Mouse (Mus musculus): ENCODE measurements around the gene Dgkg.

Dgkg gene

DNA sequence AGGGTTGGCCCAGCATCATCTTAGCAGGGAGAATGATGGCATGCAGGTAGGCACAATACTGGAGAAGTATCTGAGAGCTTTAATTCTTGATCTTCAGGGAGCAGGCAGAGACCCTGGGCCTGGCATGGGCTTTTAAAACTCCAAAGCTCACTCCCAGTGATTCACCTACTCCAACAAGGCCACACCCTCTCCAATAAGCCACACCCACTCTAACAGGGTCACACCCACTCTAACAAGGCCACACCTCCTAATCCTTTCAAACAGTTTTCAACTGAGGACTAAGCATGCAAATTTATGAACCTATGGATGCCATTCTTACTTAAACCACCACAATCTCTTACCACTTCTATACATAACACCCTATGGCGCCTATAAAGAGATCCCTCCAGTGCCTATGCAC is 11.8 kb downstream of the Dgkg start:
- DNase-seq (ENCODE audit: low read depth) = peak; percentile 36

DNA sequence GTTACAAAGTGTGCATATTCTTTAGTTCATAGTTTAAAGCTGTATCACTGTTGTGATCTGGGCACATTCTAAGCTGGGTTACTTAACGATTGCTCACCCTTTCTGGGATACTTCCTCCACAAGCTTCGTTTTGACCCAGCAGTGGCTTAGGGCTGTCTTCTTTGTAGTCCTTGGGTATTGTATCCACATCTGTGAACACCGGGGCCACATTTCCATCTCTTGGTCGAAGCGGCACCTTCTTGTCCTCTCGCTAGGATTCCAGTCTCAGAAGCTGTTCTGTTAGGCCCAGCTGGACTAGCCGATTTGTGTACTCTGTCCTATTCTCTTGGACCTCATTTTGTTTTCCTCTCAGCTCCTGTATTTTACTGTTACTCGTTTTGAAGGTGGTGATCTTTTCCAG is 13.6 kb downstream of the Dgkg start:
- DNase-seq (ENCODE audit: low read depth) = no peak

DNA sequence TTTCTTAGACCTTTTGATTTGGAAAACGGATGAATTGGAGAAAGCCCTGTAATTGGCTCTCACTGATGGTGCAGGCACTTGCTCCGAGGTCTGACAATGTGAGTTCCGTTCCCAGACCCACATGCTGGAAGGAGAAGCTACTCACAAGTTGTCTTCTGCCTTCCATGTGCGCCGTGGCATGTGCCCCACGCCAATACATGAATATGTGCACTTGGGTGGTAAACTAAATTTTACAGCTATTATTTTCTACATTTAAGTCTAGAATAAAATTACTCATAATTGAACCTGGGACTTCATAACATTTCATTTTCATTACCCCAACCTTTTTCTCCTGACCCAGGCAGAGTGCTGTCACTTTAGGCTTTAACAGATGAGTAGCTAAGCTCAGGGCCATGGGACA is 14.1 kb downstream of the Dgkg start:
- DNase-seq (ENCODE audit: low read depth) = no peak

DNA sequence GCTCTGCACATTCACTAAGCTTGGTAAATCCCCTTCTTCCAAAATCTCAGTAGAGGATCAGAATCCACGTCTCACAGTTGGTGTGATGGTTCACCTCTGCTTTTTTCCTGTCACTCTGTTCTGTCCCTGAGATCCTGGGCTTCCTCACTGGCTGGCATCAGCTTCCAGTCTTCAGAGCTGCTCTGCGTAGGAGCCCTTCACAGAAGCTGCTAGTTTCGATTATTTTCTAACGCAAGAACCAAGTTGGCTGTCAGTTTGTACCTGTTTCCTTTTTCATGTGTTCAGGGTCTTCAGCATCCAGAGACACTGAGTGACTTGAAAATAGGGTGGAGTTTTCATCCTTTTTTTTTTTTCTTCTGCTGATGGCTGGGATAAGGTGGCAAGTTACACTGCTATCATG is 15.0 kb downstream of the Dgkg start:
- DNase-seq (ENCODE audit: low read depth) = no peak

DNA sequence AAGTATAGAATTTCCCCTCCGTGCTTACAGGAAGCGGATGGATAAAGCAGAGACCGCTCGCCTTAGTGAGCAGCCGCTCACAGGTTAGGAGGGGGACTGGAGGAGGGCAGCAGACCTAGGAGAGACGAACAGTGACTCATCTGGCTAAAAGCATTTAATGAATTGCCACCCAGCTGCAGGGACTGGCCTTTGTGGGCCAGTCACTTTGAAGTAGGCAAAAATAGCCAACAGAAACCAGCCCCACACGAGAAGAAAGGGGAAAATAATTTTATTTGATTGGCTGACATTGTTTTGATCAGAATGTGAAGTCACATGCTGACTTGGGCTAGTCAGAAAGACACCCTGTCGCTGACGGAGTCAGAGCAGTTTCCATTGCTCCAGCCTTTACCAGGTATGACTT is 15.4 kb downstream of the Dgkg start:
- peak; percentile 73 for DNase-seq (ENCODE audit: low read depth)

DNA sequence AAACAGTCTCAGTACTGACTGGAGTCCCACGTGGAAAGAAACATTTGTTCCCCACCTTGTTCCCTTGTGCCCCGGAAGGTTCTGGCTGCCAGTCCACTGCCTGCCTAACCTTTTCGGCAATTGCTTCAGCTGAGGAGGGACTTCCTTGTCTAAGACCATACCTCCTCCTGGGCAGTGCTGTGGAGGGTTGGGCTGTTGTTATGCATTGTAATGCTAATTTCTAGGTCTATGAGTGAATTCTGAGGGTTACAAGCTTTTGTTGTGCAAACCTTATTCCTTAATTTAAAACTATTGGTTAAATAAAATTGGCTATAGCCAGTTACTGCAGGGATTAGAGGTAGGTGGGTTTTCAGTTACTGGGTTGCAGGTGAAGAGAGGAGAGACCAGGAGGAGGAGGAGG is 19.7 kb downstream of the Dgkg start:
- no peak for DNase-seq (ENCODE audit: low read depth)

DNA sequence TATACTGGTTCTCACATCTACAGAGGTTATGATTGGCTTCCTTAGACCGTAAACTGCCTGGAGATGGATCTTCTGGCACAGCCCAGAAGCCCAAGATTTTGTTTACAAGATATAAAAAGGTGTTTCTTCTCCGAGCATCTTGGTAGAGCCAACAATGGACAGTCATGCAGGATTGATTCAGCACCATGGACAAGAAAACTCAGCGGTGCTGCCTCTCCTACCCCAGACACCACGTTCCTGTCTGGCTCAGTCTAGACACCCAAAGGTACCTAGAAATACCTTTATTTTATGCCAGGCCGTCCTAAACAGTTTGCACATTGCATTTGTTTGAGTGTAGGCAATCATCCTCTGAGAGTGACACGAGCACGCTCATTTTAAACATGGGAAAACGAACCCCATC is 21.3 kb downstream of the Dgkg start:
- no peak for DNase-seq (ENCODE audit: low read depth)

DNA sequence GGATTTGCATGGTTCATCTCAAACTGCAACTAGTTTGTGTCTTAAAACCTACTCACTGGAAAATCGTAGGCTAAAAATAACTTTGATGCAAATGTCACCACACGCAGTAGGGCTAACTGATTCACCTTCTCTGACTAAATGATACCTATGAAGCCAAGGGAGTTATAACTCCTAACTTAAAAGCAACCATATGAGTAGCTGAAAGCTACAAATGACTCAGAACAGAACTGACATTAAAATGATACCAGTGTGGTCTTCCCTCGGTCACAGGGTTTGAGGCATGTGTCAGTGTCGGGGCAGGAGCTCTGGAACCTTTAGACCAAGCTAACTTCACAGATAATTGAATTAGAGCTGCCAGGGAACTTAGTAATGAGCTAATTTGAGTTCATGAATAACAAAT is 24.0 kb downstream of the Dgkg start:
- DNase-seq (ENCODE audit: low read depth) = no peak

DNA sequence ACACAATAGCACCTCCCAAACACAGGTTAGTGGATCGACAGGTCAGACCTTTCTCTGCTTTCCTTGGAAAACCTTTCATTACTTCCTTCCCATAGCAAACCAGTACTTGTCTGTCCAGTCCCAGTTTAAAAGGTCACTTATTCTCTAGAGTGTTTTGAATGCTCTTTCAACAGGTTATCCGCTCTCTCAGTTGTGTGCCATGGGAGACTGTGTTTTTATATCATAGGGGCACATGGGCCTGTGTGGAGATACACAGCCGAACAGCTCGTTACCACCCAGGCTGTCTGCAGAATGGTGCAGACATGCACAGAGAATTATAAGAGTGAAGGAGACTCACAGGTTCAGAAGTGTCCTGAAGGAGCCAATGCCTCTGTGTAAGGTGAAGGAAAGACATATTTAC is 26.7 kb downstream of the Dgkg start:
- DNase-seq (ENCODE audit: low read depth) = no peak

DNA sequence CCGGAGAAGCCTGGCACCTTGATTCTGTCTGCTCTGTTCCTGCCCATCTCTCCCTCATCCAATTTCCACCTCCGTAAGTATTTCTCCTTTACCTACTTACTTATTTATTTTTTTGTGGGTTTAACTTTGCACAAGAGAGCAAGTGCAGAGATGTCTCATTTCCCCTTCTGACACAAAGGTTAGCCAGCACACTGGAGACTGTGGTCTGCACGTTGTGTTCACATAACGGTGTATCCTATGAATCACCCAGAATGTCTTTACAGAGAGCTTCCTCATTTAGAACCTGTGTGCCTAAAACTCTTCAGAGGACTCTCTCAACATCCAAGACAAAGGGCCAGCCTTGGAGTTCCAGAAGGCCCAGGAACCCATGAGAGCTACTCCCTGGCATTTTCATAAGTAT is 27.1 kb downstream of the Dgkg start:
- peak; percentile 95 for DNase-seq (ENCODE audit: low read depth)

DNA sequence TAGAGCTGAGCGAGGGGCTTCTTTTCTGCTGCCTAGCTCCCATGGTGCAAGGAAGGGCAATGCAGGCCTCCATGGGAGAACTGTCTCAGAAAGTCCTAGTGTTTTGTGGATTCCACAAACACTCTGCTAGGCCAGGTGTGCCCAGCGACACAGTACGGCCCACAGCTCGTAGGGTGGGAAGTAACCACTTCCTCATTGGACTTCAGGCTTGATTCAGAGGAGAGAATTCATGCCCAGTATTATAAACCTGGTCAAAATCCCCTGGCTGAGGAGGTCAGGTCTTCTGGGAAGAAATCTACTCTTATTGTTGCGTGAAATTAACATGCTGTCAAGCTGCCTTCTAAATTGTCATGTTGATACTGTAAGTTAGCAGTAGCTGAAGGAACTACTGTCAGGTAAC is 31.0 kb downstream of the Dgkg start:
- DNase-seq (ENCODE audit: low read depth) = no peak

DNA sequence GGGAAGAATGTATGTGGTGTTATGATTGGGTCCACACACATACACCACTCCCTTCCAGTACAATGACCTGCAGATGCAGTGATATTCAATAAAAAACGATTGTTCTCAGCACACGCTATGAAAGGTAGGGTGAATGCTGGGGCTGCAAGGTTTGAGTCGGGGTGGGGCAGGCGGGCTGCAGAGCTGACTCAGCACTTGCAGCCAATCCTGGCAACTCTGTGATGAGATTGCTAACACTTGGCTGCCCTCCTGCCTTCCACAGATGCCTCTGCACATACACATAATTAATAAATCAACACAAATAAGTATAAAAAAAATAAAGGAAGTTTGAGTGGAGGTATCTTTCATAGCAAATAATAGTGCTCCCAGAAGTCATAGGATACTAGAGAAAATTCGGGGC is 31.6 kb downstream of the Dgkg start:
- no peak for DNase-seq (ENCODE audit: low read depth)

DNA sequence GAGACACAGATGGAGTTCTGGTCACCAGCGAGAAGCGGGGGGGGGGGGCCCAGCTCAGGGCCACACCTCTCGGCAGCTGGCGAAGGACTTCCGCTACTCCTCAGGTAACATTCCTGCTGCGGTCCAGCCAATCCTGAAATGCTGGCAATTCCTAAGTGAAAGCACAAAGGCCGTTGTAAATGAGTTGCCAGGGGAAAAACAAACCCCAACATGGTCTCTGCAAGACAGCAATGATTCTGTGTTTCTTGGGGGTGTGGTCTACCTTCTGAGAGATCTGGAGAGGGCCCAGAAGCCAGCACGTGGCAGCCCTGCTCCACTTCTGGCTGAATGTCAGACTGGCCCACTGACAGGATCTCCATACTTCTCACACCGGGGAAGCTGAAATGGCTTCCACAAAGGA is 34.7 kb downstream of the Dgkg start:
- DNase-seq (ENCODE audit: low read depth) = no peak

DNA sequence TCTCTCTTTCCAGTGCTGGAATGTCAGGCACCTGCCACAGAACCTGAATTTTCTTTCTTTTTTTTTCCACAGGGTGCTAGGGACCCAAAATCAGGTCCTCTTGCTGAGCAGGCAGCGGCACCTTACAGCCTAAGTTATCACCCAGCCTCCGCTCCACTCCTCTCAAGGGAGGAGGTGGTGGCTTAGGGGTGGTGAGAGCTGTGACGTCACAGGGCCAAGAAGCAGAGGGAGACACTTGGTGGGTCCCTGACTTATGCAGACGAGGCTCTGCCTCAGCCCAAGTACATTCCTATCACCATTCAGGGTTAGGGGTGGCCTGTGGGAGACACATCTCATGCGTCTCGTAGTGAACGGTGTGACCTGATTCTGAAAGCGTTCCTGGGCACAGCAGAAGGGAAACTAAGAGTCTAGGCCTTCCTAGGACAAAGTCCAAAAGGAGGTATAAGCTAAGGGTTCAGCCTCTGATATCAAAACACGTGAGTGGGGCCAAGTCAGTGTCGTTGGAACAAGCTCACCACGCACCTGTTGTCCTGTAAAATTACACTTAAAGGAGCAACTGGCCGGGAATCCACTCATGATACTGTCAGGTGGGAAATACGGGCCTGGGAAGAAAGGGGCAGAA is 35.6 kb downstream of the Dgkg start:
- DNase-seq (ENCODE audit: low read depth) = no peak

DNA sequence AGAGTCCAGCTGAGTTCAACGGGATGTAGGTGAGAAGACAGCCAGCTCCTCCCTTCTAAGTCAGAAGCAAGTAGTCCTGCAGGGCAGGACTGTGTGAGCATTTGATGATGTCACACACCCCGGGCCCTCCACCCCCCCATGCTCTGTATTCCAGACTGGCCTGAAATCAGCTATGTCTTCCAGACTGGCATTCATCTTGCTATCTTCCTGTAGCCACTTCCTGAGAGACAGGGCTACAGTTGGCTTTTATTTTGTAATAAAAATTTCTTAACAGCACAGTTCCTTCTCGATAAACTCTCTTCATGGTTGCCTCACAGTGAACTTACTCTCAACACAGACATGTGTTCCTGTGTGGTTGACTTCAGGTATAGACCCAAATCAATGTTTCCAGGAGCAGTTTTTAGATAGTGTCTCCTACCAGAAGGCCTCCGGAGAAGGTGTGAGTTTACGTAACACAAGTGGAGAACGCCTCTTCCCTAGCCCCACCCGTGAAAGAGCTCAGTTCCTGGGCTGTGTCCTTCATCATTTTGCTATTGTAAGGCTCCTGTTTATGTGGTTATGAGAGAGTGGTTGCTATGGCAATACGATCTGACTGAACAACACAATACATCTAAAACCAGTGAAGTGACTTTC is 38.5 kb downstream of the Dgkg start:
- DNase-seq (ENCODE audit: low read depth) = peak; percentile 87

DNA sequence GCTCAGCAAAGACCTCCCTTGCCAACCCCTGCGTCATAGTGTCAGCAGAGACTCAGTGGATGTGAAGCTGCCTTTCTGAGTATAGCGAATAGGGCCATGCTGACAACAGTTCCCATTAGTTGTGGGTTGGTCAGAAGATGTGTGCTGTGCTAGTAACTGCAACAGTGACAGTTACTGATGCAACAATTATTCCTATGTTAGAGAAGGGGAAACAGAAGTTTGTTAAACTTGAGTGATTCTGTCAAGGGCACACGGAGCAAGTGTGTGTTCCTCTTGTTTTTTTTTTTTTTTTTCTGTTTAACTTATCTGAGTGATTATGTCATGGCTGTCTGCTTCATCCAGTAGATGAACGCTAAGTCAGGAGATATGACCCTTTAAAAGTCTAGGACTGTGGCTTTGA is 41.2 kb downstream of the Dgkg start:
- DNase-seq (ENCODE audit: low read depth) = peak; percentile 74

DNA sequence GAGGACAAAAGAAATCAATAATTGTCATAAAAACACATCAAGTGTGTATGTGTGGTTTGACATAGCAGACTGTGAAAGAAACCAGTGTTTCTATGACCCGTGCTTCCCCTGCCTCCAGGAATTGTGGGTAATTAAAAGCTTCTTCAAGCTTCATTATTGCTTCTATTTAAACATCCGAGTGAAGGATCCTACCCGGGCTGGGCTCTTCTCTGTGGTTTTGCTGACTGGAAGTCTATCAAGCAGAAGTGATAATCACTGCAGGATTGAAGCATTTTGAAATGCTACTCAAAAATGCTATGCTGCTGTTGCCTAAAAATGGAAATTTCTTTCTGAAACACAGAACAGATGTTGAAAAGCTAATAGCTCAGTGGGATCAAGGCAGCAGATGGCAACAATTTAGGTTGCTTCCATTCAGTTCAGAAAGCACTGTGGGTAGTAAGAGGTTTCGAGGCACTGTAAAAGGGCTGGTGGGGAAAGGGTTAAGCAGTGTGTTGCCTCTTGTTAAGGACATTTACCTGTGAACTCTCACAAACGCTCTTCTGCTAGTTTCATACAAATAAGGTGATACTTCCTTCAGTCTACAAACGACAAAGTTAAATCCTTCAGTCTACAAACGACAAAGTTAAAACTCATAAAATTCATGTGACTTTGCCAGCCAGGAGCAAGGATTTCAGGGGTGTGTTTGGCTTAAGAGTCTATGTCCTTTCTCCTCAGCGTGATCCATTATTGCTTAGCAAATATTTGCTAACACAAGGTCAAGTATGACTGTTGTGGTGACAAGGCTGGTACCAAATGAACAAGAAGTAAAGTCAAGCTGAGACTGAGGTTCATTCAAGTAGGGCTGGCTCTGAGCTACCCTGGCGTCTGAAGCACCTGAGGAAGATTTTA is 43.6 kb downstream of the Dgkg start:
- DNase-seq (ENCODE audit: low read depth) = no peak

DNA sequence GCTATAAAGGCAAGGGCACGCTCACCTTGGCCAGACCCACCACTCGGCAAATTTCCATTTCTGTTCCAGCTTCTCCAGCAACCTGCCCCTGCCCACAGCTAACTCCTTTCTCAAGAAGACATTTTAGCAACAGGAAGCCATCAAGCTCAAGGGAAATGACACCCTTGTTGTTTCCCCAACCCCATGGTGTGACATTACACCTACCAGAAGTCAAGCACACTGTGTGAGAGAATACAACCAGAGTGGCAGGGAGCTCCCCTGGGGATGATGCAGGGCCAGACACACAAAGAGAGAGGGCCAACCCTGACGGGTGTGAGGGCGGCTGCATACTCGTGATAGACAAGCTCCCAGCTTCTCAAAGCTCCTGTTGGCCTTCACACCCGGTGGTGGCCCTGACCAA is 49.0 kb downstream of the Dgkg start:
- no peak for DNase-seq (ENCODE audit: low read depth)

DNA sequence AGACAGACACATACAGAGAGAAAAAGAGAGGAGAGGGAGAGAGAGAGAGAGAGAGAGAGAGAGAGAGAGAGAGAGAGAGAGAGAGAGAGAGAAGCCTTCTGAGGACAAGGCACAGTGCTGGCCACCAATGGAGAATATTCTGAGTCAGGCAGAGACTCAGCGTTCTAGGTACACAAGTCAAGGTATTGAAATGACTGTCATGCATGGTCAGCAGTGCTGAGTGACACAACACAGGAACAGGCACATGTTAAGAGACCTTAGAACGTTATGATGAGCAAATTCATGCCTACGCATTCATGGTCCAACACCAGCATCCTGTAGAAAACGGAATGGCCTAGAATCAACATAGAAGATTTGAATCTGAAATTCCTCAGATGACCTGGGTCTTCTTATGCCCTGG is 50.0 kb downstream of the Dgkg start:
- DNase-seq (ENCODE audit: low read depth) = no peak

DNA sequence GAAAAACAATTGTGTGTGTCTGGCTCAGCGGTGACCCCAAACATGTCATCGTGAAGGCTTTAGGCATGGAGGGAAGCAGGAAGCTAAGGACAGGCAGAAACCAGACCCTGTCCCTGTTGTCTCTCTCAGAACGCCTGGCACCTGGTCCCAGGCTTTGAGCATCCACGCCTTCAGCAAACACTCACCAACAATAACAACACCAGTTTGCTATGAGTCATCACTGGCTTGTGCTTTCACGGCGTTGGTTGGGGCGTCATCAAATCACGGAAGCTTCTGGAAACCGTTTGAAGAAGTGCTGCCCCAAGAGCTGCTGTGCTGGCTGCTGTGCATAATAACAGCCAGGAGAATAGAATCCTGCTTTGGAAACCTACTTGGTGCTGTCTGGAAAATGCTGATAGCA is 54.6 kb downstream of the Dgkg start:
- DNase-seq (ENCODE audit: low read depth) = no peak

DNA sequence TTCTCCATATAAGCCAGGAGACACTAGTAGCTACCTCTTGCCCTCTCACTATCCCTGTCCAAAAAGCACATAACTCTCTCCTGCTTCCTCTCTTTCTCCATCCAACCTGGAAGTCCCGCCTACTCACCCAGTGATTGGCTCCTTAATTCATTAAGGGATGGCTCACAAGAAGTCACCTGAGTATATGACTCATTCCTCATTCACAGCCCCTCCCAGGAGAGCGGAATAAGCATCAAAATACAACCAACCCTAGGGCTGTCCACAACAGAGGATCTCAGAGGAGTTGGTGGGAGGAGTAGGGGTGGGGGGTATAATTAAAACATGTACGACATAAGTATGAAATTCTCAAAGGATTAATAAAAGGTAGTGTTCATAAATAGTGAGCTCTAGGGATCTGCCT is 55.3 kb downstream of the Dgkg start:
- no peak for DNase-seq (ENCODE audit: low read depth)

DNA sequence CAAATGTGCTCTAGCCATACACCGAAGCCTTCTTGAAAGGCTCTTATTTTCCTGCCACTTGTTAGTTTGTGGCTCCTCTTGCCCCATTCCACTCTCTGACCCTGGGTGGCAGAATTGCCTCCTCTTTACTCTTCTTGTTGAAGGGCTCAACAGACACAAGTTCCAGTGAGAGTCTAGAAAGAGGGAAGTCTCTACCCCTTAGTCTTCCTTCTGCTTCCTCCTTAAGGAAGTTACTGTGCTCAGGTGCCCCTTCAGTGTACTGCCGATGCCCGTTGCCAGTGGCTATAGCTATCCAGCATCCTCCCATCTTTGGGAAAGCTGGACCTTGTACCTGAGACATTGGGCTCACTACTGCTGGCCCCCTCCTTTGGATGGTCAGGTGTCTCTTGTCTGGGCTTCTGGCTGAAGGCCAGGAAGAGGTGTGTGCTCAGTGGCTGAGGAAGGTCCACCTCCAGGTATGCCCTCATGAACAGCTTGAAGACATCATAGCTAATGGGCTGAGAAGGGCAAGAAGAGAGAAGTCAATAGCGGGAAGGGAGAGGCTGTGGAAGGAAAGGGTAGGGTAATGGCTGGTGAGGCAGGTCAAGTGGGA is 56.8 kb downstream of the Dgkg start:
- DNase-seq (ENCODE audit: low read depth) = peak; percentile 33

DNA sequence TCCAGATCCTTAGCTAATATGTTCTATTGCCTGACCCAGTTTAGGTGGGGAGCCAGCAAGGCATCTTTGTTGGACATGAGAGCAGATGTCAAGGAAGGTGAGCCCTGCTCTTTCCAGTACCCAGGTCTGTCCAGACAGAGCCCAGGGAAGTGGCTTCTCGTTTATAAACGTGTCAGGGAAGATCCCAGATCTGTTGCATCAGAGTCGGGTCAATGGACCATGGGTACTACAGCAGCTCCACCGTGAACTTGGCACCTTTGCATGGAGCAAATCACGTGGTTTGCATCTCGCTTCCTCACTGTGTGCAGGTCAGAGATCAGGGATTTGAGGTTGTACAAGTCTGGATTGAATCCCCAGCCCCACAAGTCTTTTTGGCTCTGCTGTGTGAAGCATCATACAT is 58.3 kb downstream of the Dgkg start:
- no peak for DNase-seq (ENCODE audit: low read depth)

Data from 416B (cell line).